Mouse (Mus musculus) NIH3T3 (cell line): ENCODE results near the gene Clcn2.
A peak's percentile ranks its signal among the peaks of the same experiment; 100 is the strongest.

Experiments used
- DNase-seq: peaks from one replicate; pipeline ENCODE4 v3.0.0-alpha.2; 2012; ENCODE audit warnings: low read depth

Clcn2 gene

DNA sequence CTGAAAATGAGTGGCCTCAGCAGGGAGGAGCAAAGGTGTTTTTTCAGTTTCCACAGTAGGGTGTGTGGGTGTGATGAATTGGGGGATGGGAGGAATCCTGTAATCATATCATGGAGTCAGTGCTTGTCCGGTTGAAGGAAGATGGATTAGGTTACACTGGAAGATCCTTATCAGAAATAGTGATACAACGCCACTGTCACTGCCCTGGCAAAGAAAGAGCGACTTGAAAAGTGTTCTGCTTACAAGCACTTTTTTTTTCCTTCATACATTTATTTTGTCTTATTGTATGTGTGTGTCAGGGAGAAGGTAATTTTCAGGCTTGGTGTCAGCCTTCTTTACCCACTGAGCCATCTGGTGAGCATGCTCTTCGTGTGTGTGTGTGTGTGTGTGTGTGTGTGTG, 5.2 kb upstream of the Clcn2 start:
- DNase-seq = no peak

DNA sequence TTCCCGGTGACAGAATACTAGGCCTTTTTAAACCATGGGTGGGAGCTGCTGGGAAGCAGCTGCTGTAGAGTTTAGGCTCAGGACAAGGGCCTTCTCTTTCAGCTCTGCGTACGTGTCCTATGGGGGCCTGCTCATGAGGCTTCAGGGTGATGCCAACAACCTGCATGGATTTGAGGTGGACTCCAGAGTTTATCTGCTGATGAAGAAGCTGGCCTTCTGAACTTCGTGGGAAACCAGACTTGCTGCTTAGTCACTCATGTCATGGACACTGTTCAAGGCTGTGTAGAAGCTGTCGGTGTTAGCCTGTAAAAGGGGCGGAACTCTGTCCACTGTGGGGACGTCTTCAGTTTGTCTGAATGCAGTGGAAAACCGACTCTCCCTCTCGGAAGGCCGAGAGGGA, 4.3 kb upstream of the Clcn2 start:
- DNase-seq = no peak

DNA sequence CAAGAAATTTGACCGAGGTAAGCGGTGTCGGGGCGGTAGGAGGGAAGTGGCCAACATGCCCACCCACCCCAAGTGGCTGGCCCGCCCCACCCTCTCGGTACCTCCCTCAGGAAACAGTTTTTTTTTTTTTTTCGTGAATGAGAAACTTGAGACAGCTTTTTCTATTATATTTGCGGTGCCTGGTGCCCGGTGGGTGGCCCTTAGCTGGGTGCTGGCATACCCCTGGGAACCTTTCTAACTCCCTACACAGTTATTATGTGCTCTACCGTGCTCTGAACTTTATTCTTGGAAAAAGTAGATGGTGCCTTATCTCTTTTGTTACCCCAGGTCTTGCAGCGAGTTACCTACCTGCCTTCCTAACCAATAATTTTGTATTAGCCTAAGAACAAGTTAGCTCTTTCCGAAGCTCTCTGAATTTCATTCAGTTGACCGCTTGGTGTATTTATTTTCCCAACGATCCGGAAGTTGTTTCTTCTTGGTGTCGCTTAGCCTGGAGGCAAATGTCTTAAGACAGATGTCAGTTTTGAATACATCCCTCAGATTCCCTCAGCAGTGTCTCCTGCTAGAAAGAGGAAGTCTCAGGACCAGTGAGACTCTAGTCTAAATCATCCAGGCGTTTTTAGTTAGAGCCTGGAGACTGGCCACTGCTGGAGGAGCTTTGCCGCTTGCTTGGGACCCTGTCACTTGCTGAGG, 578 bp upstream of the Clcn2 start:
- DNase-seq = no peak

DNA sequence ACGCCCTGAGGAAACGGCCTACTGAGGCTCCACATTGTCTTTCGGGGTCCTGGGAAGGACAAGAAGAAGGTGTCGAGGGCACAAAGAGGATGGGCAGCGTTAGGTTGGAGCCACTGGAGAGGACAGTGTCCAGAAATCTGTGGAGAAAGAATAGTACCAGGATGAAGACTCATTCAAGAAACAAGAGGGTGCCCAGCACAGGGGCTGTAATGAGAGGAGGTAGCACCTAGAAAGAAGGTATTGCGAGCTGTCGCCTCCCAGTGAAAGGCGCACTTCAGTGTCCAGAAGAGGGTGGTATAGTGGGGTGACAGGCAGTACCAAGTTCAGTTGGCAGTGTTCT, 735 bp downstream of the Clcn2 start:
- no peak for DNase-seq

DNA sequence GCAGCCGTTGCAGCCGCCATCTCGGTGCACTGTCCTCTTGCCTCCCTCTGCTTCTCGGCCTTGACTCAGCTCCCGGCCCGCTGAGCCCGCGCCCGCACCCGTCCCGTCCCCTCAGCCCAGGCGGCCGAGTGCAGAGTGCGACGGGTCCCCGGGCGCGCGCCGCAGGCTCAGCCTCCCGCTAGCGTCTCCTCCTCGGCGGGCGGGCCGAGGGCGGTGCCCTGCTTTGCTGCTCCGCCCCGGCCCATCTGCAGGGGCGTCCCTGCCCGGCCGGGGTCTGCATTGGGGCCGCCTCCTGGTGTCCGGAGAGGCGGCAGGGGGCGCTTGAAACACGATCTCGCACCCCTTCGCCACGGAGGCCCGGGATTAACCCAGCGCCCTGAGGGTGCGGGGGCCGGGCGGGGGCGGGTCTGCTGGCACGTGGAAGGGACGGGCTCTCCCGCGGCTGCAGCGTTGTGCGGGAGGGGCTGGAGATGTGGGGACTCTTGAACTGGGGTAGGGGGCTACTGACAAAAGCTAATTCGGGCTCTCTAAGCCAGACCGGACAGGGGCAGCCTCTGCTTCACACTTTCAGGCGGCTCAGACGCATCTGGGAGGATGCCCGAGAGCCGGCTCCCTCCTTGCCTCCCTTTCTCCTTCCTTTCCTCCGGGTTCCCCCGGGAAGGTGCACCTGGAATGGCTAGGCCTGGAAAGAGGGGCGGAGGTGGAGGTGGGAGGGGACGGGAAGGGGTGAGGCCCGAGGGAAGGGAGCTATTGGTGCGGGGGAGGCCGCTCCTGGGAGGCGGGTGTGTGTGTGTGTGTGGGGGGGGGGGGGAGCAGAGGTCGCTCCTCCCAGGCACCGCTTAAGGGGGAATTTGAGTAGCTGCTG, 1.3 kb downstream of the Clcn2 start:
- peak; percentile 81 for DNase-seq

DNA sequence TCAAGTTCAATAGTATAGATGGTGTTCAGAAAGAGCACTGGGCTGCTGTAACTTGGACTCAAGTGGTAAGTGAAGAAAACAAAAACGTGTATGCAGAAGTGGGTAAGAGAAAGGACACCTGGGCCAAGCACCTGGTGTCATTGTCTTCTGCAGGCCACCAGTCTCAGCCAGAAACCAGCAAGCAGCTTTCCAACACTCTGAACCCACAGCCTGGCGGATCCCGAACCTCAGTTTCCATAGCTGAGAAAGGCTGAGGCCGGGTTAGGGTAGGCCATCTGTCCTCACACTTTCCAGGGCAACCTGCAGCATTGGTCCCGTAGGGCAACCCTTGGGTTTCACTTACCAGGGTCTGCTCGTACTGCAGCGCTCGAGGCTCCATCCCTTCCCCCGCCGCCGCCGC, 2.0 kb downstream of the Clcn2 start:
- no peak for DNase-seq

DNA sequence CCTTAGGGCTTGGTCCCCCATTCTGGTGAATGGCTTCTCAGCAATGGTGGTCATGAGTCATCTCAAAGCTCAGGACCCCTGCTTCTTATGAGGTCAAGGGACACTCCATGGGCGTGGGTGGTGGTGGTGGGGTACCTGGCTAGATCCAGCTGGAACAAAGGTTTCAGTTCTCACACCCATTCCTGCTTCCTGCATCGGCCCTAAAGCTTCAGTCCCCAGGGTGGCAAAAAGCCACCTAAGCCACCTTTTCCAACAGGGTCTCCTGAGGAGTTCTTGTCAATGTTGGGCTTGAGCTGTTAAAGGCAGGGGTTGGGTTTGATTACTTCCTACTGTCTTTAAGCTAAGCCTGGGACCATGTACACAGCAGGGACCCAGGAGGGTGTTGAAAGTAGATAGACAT, 2.4 kb downstream of the Clcn2 start:
- no peak for DNase-seq

DNA sequence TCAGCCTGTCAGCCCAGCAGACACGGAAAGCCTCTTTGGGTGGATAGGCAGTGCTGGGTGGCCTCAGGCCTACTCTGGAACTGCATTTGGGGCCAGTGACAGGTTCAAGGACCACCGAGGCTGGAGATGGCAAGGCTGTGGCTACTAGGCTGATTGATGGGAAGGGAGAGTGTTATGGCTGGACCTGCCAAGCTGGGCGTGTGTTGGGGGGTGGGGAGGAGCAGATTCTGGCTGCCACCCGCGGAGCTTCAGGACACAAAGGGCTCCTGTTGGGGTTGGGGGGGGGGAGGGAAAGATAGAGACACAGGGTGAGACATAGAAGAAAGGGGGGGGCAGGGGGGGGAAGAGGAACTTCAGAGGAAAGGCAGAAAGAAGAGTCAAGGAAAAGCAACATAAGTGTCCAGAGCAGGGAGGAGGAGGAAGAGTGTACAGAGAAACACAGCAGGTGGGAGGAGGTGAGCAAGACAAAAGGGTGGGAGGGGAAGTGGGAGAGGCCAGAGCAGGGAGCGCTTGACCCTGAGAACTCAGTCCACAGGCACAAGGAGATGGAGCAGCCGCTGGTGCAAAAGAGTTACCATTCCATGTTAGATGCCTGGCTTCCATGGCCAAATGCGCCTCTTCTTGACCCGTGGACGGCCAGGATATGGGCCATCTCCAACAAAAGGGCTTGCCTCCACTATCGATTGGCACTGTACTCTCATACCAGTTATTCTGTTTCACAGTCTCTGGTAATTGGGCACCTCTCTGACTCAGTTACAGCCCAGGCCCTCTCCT, 3.1 kb downstream of the Clcn2 start:
- DNase-seq = no peak

DNA sequence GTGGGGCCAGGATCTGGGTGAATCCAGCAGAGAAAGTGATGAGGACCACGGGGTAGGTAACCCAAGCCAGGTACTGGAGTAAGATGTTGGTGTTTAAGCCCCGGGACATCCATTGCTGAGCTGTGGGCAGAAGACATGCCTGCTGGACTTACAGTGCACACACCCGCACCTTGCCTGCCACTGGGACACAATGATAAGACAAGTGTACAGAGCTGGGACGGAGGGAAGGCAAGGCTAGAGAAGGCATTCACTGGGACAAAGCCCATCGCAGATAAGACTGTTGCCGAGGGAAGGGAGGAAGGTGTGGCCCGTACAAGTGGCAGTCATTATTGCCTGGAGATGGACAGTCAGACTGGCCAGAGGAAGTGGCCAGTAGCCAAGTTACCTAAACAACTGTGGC, 4.7 kb downstream of the Clcn2 start:
- DNase-seq = no peak

DNA sequence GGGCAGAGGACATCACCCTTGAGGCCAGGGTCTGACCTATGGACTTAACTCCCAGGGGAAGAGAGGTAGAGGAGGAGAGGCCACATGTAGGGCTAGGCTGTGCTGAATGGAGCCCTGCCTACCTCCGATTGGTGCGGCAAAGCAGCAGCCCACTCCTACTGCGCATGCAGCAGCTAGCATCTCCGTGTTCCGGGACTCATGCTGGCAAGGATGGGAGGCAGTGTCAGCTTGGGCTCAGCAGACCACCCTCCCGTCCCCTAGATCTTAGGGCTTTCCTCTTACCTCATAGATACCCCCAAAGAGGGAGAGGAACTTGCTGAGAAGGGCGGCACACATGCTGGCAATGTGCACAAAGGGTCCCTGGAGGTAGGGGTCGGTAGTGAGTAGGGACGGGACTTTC, 5.4 kb downstream of the Clcn2 start:
- no peak for DNase-seq

DNA sequence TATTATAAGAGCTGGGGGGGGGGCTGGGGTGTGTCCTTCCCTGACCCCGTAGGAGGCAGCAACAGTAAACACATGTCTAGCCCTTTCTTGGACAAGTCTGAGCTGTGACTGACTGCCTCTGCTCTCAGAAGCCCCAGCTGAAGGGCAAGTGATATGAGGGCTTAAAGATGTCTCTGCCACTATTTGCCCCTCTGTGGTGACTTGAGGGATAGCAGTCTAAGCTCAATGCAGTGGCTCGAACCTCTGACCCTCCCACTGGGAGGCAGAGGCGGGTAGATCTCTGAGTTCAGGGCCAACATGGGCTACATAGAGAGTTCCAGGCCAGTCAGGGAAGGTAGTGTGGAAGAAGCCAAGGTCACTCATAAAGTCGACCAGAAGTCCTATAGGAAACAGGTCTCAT, 6.7 kb downstream of the Clcn2 start:
- no peak for DNase-seq

DNA sequence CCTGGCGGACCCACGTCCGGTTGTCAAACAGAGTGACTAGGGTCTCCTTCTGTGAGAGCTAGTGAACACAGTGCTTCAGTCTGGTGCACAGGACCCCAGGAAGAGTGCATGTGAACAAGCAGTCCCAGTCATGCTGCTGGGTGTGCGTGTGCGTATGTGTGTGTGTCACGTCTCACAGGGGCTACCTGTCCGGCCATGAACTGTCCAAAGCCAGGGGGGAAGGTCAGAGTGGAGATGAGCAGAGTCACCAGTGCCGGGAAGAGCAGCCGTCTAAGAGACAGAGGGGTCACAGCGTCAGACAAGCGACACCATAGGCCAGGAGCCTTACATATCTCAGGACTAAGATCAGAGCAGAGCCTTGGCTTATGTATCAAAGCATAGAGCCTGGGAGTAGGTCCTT, 7.2 kb downstream of the Clcn2 start:
- no peak for DNase-seq

DNA sequence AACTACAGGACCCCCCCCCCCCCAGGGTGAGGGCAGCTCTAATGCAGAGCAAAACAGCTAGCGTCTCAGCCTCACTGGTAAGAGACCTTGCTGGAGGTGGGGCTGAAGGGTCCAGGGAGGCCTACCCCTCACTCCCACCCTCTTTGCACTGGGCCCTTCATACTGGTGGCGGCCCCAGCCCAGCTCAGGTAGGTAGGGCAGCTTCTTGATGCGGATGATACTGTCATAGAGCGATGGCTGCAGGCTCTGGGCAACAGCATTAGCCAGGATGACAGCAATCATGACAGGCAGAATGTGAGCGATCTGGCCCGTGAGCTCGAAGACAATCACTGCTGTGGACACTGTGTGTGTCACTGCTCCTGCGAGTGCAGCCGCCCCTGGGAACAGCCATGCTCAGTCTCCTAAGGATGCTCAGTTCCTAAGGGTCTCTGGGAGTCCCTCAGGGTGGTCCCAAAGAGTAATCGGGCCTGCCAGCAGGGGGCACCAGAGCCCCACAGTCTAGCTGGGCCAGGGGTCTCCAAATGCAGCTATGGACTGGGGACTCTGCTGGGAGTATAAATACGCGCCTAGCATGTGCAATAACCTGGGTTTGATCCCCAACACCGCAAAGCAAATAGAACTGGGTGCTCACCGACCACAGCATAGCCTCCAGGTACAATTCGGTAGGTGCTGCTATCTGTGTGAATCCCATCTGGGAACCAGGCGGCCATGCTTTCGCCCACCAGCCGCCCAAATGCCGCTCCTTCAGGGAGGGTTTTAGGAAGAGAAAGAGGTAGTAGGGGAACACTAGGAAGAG, 8.4 kb downstream of the Clcn2 start:
- no peak for DNase-seq

DNA sequence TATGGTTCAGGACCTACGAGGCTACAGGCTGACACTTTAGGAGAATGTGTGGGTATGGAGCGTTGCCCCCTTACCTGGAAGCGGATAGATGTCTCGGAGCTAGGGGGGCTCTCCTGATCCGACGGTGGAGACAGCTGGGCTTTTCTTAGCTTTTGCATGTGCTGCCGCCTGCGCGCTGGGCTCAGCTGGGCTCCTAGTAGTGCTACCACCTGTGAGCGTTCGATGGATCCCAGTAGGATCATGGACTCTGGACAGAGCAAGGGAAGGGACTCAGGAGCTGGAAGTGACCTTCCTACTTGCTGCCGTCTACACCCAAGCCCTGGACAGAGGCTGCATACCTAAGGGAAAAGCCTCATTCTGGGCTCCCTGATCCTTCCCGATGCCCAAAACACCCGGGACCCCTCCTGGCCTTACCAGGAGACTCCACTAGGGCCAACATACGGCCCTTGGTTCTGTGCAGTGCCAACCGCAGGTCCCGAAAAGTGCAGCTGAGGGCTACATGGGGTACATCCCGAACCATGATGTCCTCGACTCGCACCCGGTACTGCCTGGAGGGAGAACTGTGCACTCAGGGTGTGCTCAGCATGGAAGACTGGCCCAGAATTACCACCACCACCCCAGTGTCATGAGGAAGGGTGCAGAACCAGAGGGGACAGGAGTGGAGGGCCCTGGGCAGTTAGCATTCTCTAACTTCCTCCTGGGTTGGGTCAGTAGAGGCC, 9.2 kb downstream of the Clcn2 start:
- DNase-seq = no peak

DNA sequence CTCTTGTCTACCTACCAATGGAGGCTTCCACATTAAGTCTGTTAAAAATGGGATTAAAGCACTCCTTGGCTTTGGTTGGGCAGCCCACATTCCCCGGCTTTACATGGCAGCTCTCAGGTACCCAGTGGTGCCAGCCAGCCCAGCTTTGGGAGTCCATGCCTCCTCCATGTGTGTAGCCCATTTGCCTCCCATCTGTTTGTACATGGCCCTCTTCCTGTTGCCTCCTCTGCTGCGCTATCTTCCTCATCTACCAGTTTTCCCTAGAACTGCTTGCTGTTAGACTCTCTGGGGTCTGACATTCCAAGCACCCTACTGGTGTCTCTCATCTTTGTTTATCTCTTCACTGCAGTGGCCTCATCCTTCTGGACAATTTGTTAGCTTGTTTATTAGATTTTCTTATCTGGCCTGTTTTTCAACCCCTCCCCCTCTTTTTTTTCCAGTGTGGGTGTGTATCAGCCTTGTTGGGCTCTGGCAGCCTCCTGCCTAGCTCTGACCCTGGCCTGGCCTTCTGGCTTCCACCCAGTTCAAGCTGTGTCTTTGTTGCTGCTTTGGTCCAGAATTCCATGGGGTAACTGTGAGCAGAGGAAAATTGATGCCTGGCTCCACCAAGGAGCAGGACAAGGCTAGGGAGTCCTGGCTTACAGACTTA, 11.0 kb downstream of the Clcn2 start:
- no peak for DNase-seq

DNA sequence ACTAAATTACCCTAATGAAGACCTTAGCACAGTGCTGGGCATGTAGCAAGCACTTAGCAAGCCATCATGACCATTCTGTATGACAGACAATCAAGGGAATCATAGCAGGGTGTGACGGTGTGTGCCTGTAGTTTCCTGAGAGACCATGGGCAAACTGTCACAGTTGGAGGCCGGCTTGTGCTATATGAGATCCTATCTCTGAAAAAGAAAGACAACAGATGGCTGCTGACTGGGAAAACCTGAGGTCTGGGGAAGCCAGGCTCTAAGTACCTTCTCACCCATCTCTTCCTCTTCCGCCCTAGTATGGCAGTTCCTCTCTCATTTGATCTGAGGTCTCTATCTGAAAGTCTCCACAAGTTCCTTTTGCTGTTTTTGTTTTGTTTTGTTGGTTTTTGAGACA, 11.8 kb downstream of the Clcn2 start:
- DNase-seq = no peak

DNA sequence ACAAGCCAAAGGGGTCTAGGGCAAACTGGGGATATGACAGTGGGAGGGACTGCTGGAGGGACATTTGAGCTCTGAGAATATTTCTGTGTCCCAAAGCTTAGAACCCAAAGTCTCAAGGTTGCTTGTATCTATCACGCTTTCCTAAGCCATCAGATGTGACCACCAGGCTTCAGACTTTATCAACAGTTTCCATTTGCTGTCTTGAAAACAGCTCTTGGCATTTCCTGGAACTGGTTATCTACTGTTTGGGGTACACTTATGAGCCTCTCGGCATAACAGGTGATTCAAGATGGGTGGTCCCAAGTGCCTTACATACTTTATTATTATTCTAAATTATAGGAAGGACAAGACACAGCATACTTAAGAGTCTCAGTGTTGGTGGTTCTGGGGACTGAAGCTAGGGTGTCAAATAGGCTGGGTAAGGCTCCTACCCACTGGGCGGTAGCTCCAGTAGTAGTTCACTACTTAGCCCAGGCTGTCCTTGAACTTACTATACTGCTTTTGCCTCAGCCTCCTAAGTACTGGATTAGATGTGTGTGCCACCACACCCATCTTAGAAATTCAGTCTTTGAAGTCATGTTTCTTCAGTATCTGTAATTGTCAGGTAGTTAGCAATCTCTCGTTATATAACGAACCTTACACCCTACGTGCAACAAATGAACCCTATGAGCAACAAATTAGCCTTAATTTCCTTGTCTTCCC, 13.7 kb downstream of the Clcn2 start:
- DNase-seq = no peak

DNA sequence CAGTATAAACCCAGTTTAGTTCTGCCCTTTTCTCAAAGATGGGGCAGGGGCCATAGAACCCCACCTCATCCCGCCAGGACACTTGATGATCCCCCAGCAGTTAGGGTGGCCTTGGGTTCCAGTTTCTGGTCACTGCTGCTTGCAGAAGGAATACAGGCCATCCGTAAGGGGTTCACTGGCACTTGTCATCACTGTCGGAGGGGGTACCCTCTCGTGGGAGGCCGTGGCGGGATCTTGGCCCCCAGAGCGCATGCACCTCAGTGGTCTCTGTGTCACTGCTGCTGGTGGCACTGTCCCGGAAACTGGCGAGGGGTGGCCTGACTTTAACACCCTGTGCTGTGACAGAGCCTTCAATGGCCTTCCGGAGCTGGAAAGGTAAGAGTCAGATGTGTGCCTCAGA, 14.5 kb downstream of the Clcn2 start:
- no peak for DNase-seq

DNA sequence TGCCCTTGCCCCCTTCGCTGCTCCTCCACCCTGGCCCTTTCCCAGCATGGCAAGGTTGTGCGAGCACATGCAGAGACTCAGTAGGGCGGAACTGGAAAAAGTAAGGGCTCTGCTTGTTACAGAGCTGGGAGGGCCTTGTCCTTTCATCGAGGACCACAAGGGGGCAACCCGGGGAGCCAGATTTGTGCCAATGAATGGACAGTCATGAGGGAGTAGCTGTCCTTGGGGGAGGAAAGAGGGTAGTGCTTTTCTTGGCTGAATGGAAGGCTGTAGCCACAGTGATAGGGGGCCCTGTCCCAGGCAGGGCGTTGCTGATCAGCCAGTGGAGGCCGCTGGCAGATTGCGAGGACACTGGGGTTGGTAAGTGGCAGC, 15.0 kb downstream of the Clcn2 start:
- DNase-seq = peak; percentile 85

DNA sequence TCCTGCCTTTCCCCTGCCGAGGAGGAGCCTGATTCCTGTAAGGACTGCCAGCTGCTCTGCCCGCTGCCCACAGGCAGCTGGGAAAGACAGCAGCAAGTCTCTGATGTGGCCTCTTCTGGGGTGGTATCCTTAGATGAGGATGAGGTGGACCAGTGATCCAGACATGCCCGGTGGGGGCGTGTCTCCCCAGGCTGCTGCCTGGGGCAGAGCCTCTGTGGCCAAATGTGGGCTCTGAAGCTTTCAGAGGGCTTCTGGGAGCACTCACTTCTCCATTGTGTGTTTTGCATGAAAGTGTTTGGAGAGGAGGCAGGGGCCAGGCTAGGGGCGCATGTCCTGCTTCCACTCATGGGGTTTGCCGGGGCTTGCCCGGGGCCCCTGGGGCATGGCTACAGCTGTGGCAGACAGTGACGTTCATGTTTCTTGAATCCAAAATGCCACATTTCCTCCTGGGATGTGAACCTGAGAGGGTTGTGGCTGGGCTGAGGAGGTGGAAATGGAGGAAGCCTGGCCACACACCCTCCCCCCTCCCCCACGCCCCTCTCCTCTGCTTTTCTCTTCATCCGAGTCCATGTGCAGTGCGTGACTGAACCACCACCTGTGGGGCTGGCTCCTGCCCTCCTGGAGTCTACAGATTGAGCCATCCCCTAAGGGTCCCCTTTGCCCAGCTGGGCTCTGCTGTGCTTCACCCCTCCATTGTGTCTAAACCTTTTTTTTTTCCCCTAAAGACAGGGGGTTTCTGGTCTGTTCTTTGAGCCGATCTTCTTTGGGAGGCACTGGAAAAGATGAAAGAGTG, 15.6 kb downstream of the Clcn2 start:
- DNase-seq = no peak
